Mouse (Mus musculus) retina, embryonic 14.5 days (tissue): ENCODE measurements around the gene Olfr3.

Experiments
- DNase-seq: peaks from one replicate; pipeline ENCODE4 v3.0.0-alpha.2; 2015; ENCODE audit warnings: low spot score

Olfr3 gene

DNA sequence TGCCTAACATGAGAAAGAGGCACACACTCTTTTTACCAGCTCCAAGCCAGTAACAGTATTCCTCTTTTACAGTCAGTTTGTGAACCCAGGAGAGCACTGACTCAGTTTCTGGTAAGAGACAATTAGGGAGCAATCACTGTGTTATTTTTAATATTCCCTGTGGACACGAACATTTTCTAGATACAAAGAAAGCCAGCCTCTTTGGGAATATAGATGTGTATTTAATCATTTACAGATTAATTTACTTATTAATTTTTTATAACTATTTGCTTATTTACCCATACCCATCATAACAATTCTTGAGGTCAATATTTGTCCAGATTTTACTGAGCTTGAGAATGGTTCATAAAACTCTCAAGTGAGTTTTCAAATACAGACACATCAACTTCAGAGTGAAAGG, at the start of gene Olfr3:
Olfr3 (minus strand) TSS at position 101 of the 400 bp plus-strand sequence.
- no peak for DNase-seq

DNA sequence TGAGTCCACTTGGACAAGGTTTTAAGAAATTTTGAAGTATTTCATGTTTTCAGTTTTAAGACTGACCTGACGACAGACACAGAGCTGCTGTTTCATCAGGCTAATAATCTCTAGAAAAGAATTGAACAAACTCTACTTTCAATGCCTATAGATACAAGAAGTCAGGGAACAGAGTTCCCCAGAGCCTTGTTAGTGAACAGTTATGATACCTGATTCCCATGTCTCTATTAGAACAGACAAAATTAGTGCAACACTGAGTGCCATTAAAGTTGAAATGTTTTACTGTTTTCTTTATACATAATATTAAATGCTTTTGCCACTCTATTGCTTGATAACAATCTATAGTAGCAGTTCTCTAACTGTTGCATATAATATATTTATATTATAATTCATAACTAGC, 45.7 kb upstream of the Olfr3 start, which contains the start of gene Olfr351:
Olfr351 (minus strand) TSS at position 101 of the 400 bp plus-strand sequence.
- no peak for DNase-seq

DNA sequence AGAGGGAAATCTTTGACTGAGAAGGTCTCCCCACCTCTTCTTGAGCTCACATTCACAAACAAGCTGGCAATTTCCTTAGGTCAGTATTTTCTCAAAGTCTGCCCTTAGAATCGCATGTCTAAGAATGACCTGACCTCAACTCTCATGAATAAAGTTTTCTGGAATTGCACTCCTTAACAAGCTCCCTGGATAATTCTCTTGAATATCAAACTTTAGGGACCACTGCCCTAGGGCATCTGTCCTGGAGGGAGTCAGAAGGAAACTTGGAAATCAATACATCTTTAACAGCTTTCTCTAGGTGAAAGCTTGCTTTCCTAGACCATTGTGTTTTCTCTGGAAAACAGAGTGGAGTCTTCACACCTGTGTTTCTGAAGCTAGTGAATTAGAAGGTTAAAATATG, 29.2 kb upstream of the Olfr3 start, which contains the start of gene Olfr350:
Olfr350 (plus strand) TSS at position 301 of the 400 bp plus-strand sequence.
- DNase-seq: no peak

- no peak for DNase-seq
These were observed 26.6 kb downstream of the Olfr3 start, which contains the start of gene Olfr50 for GRCm38 (mm10) chr2:36790238-36790637. Gene Olfr50 (plus strand): TSS chr2:36790538.

- DNase-seq: no peak
These were observed 32.9 kb downstream of the Olfr3 start, which contains the start of gene Olfr348 for GRCm38 (mm10) chr2:36783976-36784375. Gene Olfr348 (plus strand): TSS chr2:36784276.
